Mouse (Mus musculus): ENCODE measurements around the gene Ifngr1.

- TF ChIP-seq POLR2A (IDR thresholded peaks at IDR 0.05; ENCODE audit: insufficient read length, low read depth) (no peak), E2F4 (IDR thresholded peaks at IDR 0.05; ENCODE audit: insufficient read depth) (no peak), REST (IDR thresholded peaks at IDR 0.05; ENCODE audit: insufficient read depth, insufficient read length) (no peak), USF1 (IDR thresholded peaks at IDR 0.05; ENCODE audit: low read depth) (no peak), TCF12 (IDR thresholded peaks at IDR 0.05; ENCODE audit: insufficient read depth, poor library complexity, severe bottlenecking) (no peak)
Observed at GRCm38 (mm10) chr10:19627748-19628147, 36.0 kb downstream of the Ifngr1 start.
